ENCODE assay signal across 8 mouse cellular contexts in the genomic region with DNA sequence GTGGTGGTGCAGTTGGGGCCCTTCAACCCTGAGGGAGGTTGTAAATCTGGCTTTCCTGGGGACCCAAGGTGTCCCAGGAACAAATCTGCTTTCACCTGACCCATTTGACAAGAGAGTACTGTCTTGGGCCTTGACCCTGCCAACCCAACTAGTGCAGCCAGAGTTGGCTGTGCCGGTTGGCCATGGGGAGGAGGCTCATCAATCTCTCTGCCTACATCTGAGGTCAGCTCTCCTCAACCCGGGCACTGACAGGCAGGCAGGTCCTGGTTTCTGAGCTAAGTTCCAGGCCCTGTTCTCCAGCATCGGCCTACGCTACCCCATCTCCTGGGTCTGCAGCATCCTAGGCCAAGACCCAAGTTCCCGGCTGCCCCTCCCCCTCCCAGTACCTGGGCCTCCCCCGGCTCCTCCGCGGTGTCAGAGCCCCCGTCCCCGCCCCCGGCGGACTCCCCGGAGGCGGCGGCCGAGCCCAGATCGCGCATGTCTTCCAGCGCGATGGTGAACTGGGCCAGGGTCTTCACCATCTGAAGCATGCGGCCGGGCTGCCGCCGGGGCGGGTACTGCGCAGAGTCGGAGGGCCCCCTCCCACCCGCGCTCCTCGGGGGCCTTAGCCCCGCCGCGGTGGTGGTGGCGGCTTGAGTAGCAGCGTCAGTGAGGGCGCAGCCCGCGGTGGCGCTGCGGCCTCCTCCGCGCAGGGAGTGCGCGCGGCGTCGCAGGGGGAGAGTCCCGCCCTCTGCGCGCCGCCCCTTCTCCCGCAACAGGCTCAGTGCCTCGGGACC. TPM values are rescaled to one million over a fixed set of nuclear protein-coding genes. Genes with fewer than 3 reads are reported as not detected.
DNase-seq lines count a peak whose midpoint lies in the region; ATAC-seq and TF ChIP-seq lines count a peak whose summit lies in the region.

No protein-coding gene starts in this region.

- 4% methylated on average over 53 of the region's 53 CpGs for WGBS in heart, embryonic 10.5 days
- WGBS in forebrain, embryonic 12.5 days = 2% methylated on average over 53 of the region's 53 CpGs
- 4% methylated on average over 53 of the region's 53 CpGs for WGBS in hindbrain, postnatal 0 days
- WGBS in limb, embryonic 15.5 days = 2% methylated on average over 53 of the region's 53 CpGs

- peak overlapping the region; percentile 86 for H3K27ac ChIP-seq in heart, embryonic 10.5 days
- peak overlapping the region; percentile 62; the same call in 1 of the 2 replicates for H3K27ac ChIP-seq in forebrain, embryonic 12.5 days
- H3K27ac ChIP-seq in hindbrain, postnatal 0 days = peak overlapping the region; percentile 69
- peak overlapping the region; percentile 33; the same call in 1 of the 2 replicates for H3K27ac ChIP-seq in limb, embryonic 15.5 days

- H3K36me3 ChIP-seq in heart, embryonic 10.5 days = peaks cover 25% of the 10 kb centered on the region
- peaks cover 7% of the 10 kb centered on the region for H3K36me3 ChIP-seq in forebrain, embryonic 12.5 days (replicated peaks)
- H3K36me3 ChIP-seq in hindbrain, postnatal 0 days (ENCODE audit: insufficient read depth, low read length) = no peaks in the 10 kb centered on the region
- H3K36me3 ChIP-seq in limb, embryonic 15.5 days = peaks cover 23% of the 10 kb centered on the region

- peak; percentile 85 for ATAC-seq in forebrain, embryonic 12.5 days (ENCODE audit: low FRiP score)
- ATAC-seq in hindbrain, postnatal 0 days = peak; percentile 75
- ATAC-seq in limb, embryonic 15.5 days (ENCODE audit: insufficient number of reproducible peaks, low FRiP score, low TSS enrichment, low read depth) = peak; percentile 27; the same call in 1 of the 2 replicates

- no peak for DNase-seq in heart, embryonic 10.5 days (ENCODE audit: low spot score)
- DNase-seq in heart, postnatal 25 days (ENCODE audit: low spot score) = no peak
- peak; percentile 86 for DNase-seq in brain, adult 2 months (ENCODE audit: low read depth, low spot score)
- peak; percentile 81 for DNase-seq in hindbrain, postnatal 0 days (ENCODE audit: low spot score)
- DNase-seq in retina, postnatal 1 day = peak; percentile 81
- no peak for DNase-seq in natural killer cell, adult 2 months (ENCODE audit: low spot score in 2 of 2)

- H3K27me3 ChIP-seq in heart, embryonic 10.5 days (ENCODE audit: insufficient read depth, poor library complexity, severe bottlenecking) = no peaks in the 10 kb centered on the region
- H3K27me3 ChIP-seq in forebrain, embryonic 12.5 days = no peaks in the 10 kb centered on the region
- H3K27me3 ChIP-seq in hindbrain, postnatal 0 days (ENCODE audit: insufficient read depth, low read length) = no peaks in the 10 kb centered on the region
- no peaks in the 10 kb centered on the region for H3K27me3 ChIP-seq in limb, embryonic 15.5 days

- H3K4me2 ChIP-seq in forebrain, embryonic 12.5 days = peak overlapping the region; percentile 93
- H3K4me2 ChIP-seq in hindbrain, postnatal 0 days (ENCODE audit: low read depth, low read length) = peak overlapping the region; percentile 78
- peak overlapping the region; percentile 96 for H3K4me2 ChIP-seq in limb, embryonic 15.5 days

- peak overlapping the region; percentile 76 for H3K4me3 ChIP-seq in heart, embryonic 10.5 days
- H3K4me3 ChIP-seq in forebrain, embryonic 12.5 days (replicated peaks) = peak overlapping the region; percentile 62
- H3K4me3 ChIP-seq in hindbrain, postnatal 0 days (ENCODE audit: low read length) = peak overlapping the region; percentile 47
- peak overlapping the region; percentile 54 for H3K4me3 ChIP-seq in limb, embryonic 15.5 days

- H3K9ac ChIP-seq in forebrain, embryonic 12.5 days = peak overlapping the region; percentile 79
- peak overlapping the region; percentile 75 for H3K9ac ChIP-seq in hindbrain, postnatal 0 days (replicated peaks; ENCODE audit: low read length)
- peak overlapping the region; percentile 60 for H3K9ac ChIP-seq in limb, embryonic 15.5 days

- H3K4me1 ChIP-seq in heart, embryonic 10.5 days = peaks cover 45% of the 10 kb centered on the region
- peaks cover 28% of the 10 kb centered on the region for H3K4me1 ChIP-seq in forebrain, embryonic 12.5 days
- peaks cover 18% of the 10 kb centered on the region; the same call in 1 of the 2 replicates for H3K4me1 ChIP-seq in hindbrain, postnatal 0 days (ENCODE audit: insufficient read depth, low read length)
- H3K4me1 ChIP-seq in limb, embryonic 15.5 days = peaks cover 35% of the 10 kb centered on the region

- no peak for TF ChIP-seq CTCF in hindbrain, postnatal 0 days (IDR thresholded peaks at IDR 0.05; ENCODE audit: low read depth)

- intact Hi-C loops in heart, postnatal 25 days (cut with DNase I) = no loop called here

- H3K9me3 ChIP-seq in heart, embryonic 10.5 days = no peaks in the 10 kb centered on the region
- H3K9me3 ChIP-seq in forebrain, embryonic 12.5 days = no peaks in the 10 kb centered on the region
- H3K9me3 ChIP-seq in hindbrain, postnatal 0 days (ENCODE audit: low read length) = no peaks in the 10 kb centered on the region
- H3K9me3 ChIP-seq in limb, embryonic 15.5 days = no peaks in the 10 kb centered on the region

RNA-seq across cellular contexts. Expression of a gene that starts 31.0 kb away (rescaled TPM):
- 4.4 and 5.3 TPM in 2 replicates for polyA plus RNA-seq in heart, embryonic 10.5 days (2016; fragmentation: Nextera tagmentation; extraction: Ambion mirVana)
- total RNA-seq in heart, postnatal 25 days (2021) = 1 to 10 TPM; 2.4 to 3.0 TPM
- polyA plus RNA-seq in forebrain, embryonic 12.5 days (2016; fragmentation: Nextera tagmentation; extraction: Ambion mirVana) = 2.2 and 2.6 TPM in 2 replicates
- total RNA-seq in hindbrain, postnatal 0 days (2014; rRNA removed) = 10.5 and 12.2 TPM in 2 replicates
- 5.0 and 6.2 TPM in 2 replicates for polyA plus RNA-seq in hindbrain, postnatal 0 days (2015; fragmentation: Nextera tagmentation; extraction: Ambion mirVana)
- polyA plus RNA-seq in limb, embryonic 15.5 days (2015; fragmentation: Nextera tagmentation; extraction: Ambion mirVana) = 4.4 and 6.2 TPM in 2 replicates

RNA-seq across cellular contexts. Expression of a gene that starts 37.7 kb away (rescaled TPM):
- 7.9 and 10.1 TPM in 2 replicates for polyA plus RNA-seq in heart, embryonic 10.5 days (2016; fragmentation: Nextera tagmentation; extraction: Ambion mirVana)
- 10 to 100 TPM; 24.0 to 28.8 TPM for total RNA-seq in heart, postnatal 25 days (2021)
- polyA plus RNA-seq in forebrain, embryonic 12.5 days (2016; fragmentation: Nextera tagmentation; extraction: Ambion mirVana) = 6.5 and 8.1 TPM in 2 replicates
- 72.3 and 74.5 TPM in 2 replicates for total RNA-seq in hindbrain, postnatal 0 days (2014; rRNA removed)
- polyA plus RNA-seq in hindbrain, postnatal 0 days (2015; fragmentation: Nextera tagmentation; extraction: Ambion mirVana) = 8.1 and 10.1 TPM in 2 replicates
- polyA plus RNA-seq in limb, embryonic 15.5 days (2015; fragmentation: Nextera tagmentation; extraction: Ambion mirVana) = 8.0 and 8.5 TPM in 2 replicates

Comparison
In these comparisons a context has a peak if more than half of its experiments do, and no peak if none do; other contexts are left out.
1. DNase-seq: peak in brain, adult 2 months (single experiment), hindbrain, postnatal 0 days (single experiment) and retina, postnatal 1 day (single experiment); none in heart, embryonic 10.5 days (single experiment), heart, postnatal 25 days (single experiment) and natural killer cell, adult 2 months (0 of 2).
2. H3K27ac ChIP-seq: peak in every context shown above with its lines; median percentile 86 in heart, embryonic 10.5 days; 69 in hindbrain, postnatal 0 days; 62 in forebrain, embryonic 12.5 days; 33 in limb, embryonic 15.5 days.
3. ATAC-seq: peak in every context shown above with its lines; median percentile 85 in forebrain, embryonic 12.5 days; 75 in hindbrain, postnatal 0 days; 27 in limb, embryonic 15.5 days.
4. Peak in every context shown above with its lines, with median percentiles within 50 percentile points of each other: H3K4me3 ChIP-seq, H3K4me2 ChIP-seq and H3K9ac ChIP-seq.